Mouse (Mus musculus): Measurements from ENCODE around the gene Olfr19. TPM values are rescaled to one million over a fixed set of nuclear protein-coding genes. Genes with fewer than 3 reads are reported as not detected.

Gene Olfr19
- polyA plus RNA-seq (2017; shearing (Covaris generic)), result not detected

GRCm38 (mm10) chr16:16676305-16676704 lies at the start of gene Olfr19:
Gene Olfr19, minus strand, starts transcription at chr16:16676405.

Other genes starting within 250 kb of the Olfr19 start
- gene Fgd4, start 75.9 kb downstream of the Olfr19 start, polyA plus RNA-seq (2017; shearing (Covaris generic)), result 0.11 TPM
- 0.17 TPM for gene Spag6l, start 153.1 kb upstream of the Olfr19 start, polyA plus RNA-seq (2017; shearing (Covaris generic))
- not detected for gene Igll1, start 187.6 kb upstream of the Olfr19 start, polyA plus RNA-seq (2017; shearing (Covaris generic))
- 62.5 TPM for gene Top3b, start 194.3 kb upstream of the Olfr19 start, polyA plus RNA-seq (2017; shearing (Covaris generic))
- 1.2 TPM for gene Vpreb1, start 194.4 kb upstream of the Olfr19 start, polyA plus RNA-seq (2017; shearing (Covaris generic))
- 14.0 TPM for gene Ppm1f, start 220.1 kb upstream of the Olfr19 start, polyA plus RNA-seq (2017; shearing (Covaris generic))

Data from effector memory CD4-positive, alpha-beta T cell, adult 5 months (primary cell).